ENCODE assay signal across 14 mouse cellular contexts in genomic region chr10:46072550-46073470, GRCm38 (mm10).
A peak's percentile ranks its signal among the peaks of the same experiment; 100 is the strongest.
DNase-seq lines count a peak whose midpoint lies in the region; ATAC-seq lines count a peak whose summit lies in the region.
"Had no signal": no experiment of that assay in that cellular context is flagged by ENCODE, and none has a peak within 500 bp of the region (broad histone marks: within the 10 kb centered on the region; RNA-seq: fewer than 3 reads in every experiment).

No protein-coding gene starts in this region.

- no peaks in the 10 kb centered on the region for H3K27me3 ChIP-seq in hindbrain, embryonic 11.5 days (ENCODE audit: control insufficient read depth, insufficient read depth, low read length)
- H3K27me3 ChIP-seq in midbrain, embryonic 14.5 days (ENCODE audit: control insufficient read depth, insufficient read depth, low read length), result no peaks in the 10 kb centered on the region
- H3K27me3 ChIP-seq: heart, embryonic 12.5 days; limb, embryonic 12.5 days had no signal

- H3K4me1 ChIP-seq in hindbrain, embryonic 11.5 days (replicated peaks; ENCODE audit: control insufficient read depth, insufficient read depth, low read length), result no peaks in the 10 kb centered on the region; the same call in 1 of the 2 replicates
- peaks cover 20% of the 10 kb centered on the region; the same call in 1 of the 2 replicates for H3K4me1 ChIP-seq in midbrain, embryonic 14.5 days (ENCODE audit: control insufficient read depth, insufficient read depth, low read length)

- H3K4me2 ChIP-seq in hindbrain, embryonic 11.5 days (replicated peaks; ENCODE audit: low read depth, low read length), result no peak overlapping the region
- H3K4me2 ChIP-seq in midbrain, embryonic 14.5 days (ENCODE audit: low read length), result no peak overlapping the region
- H3K4me2 ChIP-seq: heart, embryonic 12.5 days; limb, embryonic 12.5 days had no signal

- no peaks in the 10 kb centered on the region for H3K9me3 ChIP-seq in hindbrain, embryonic 11.5 days (ENCODE audit: control insufficient read depth, low read length)
- H3K9me3 ChIP-seq in midbrain, embryonic 14.5 days (ENCODE audit: control insufficient read depth, low read length), result no peaks in the 10 kb centered on the region
- H3K9me3 ChIP-seq: heart, embryonic 12.5 days; limb, embryonic 12.5 days had no signal

- WGBS in hindbrain, embryonic 11.5 days, result 80% methylated on average over 16 of the region's 16 CpGs
- WGBS in midbrain, embryonic 14.5 days, result 59% methylated on average over 16 of the region's 16 CpGs

- DNase-seq in left cerebral cortex, postnatal 4 days, result peak; percentile 74
- no peak for DNase-seq in left cerebral cortex, adult 9 months (ENCODE audit: low spot score in 2 of 2)
- DNase-seq in hindbrain, embryonic 11.5 days (ENCODE audit: low spot score), result no peak
- DNase-seq in midbrain, embryonic 14.5 days, result peak; percentile 59
- no peak for DNase-seq in lung, postnatal 4 days
- no peak for DNase-seq in frontal cortex, postnatal 10 days (ENCODE audit: low spot score in 2 of 2)
- DNase-seq: adrenal gland, postnatal 10 days; gastrocnemius, postnatal 25 days; lung, adult 18-20 months had no signal

- no peak overlapping the region for H3K9ac ChIP-seq in hindbrain, embryonic 11.5 days (ENCODE audit: low read depth, low read length)
- no peak overlapping the region for H3K9ac ChIP-seq in midbrain, embryonic 14.5 days (replicated peaks; ENCODE audit: low read length)
- H3K9ac ChIP-seq: heart, embryonic 12.5 days; limb, embryonic 12.5 days had no signal

- 0 out of 2 replicates have a peak overlapping the region, but pooled peaks have one; percentile 36 for H3K27ac ChIP-seq in hindbrain, embryonic 11.5 days (ENCODE audit: low read depth, low read length)
- peak overlapping the region; percentile 71 for H3K27ac ChIP-seq in midbrain, embryonic 14.5 days (replicated peaks; ENCODE audit: low read depth, low read length)
- H3K27ac ChIP-seq: limb, embryonic 12.5 days had no signal

- no peak for ATAC-seq in hindbrain, embryonic 11.5 days (ENCODE audit: low FRiP score)
- no peak for ATAC-seq in midbrain, embryonic 14.5 days (ENCODE audit: low FRiP score, low TSS enrichment)
- no peak for ATAC-seq in CD4-positive, CD25-positive, alpha-beta regulatory T cell, adult 4 months
- ATAC-seq: Patski had no signal

- intact Hi-C loops in left cerebral cortex, postnatal 4 days (cut with DNase I), result no loop called here

- H3K4me3 ChIP-seq in hindbrain, embryonic 11.5 days (ENCODE audit: low read depth, low read length), result no peak overlapping the region
- H3K4me3 ChIP-seq in midbrain, embryonic 14.5 days (replicated peaks; ENCODE audit: low read depth, low read length), result no peak overlapping the region
- H3K4me3 ChIP-seq: erythroblast, embryonic 14.5 days; heart, embryonic 12.5 days; limb, embryonic 12.5 days had no signal

- no peaks in the 10 kb centered on the region for H3K36me3 ChIP-seq in hindbrain, embryonic 11.5 days (ENCODE audit: control insufficient read depth, insufficient read depth, low read length)
- no peaks in the 10 kb centered on the region for H3K36me3 ChIP-seq in midbrain, embryonic 14.5 days (ENCODE audit: control insufficient read depth, insufficient read depth, low read length)
- H3K36me3 ChIP-seq: heart, embryonic 12.5 days; limb, embryonic 12.5 days had no signal

Comparison
In these comparisons a context has a peak if more than half of its experiments do, and no peak if none do; other contexts are left out.
1. DNase-seq: peak in left cerebral cortex, postnatal 4 days (single experiment) and midbrain, embryonic 14.5 days (single experiment); none in left cerebral cortex, adult 9 months (0 of 2), hindbrain, embryonic 11.5 days (single experiment), lung, postnatal 4 days (0 of 2) and frontal cortex, postnatal 10 days (0 of 2).